Mouse (Mus musculus) B cell, adult (primary cell): ENCODE results near the gene Tnpo1. TPM values are rescaled to one million over a fixed set of nuclear protein-coding genes. Genes with fewer than 3 reads are reported as not detected.

ENCODE experiments used
- total RNA-seq: library from RNA; stranded (reverse); gene quantifications from 4 replicates; pipeline ENCODE4 v1.2.4, GENCODE M21; 2023; ENCODE audit not compliant: inconsistent age

The Tnpo1 gene
- total RNA-seq: 99.4 to 107 TPM (median 104 TPM) in 4 replicates

DNA sequence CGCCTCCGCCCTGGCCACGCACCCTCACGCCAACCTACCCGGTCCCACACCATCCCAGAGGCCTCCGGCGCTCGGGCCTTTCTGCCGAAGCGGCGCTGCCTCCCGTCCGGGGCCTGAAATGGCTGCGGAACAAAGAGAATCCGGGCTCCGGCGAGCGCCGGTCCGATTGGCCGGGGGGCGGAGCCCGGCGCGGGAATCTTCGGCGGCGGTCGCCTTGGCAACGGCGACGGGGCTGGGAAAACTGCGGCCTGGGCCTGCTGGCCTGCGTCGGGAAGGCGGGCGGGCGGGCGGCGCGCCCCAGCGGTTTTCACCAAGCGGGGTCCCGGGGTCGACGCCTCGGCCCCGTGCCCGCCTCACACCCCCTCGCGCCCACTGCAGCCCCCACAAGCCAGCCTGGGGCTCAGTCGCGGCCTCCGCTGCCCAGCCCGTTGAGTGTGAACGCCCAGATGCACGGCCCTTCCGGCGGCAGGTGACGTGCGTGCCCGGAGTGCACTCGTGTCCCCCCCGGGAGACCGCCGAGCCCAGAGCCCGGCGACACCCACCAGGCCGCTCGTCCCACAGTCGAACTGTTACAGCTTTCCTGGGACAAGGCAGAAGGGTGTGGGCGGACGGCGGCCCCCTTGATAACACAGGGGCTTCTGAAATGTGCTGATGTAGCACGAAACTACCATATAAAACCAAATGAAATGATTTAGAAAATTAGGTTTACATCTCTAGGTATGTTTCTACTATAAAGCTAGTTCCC, at the start of gene Tnpo1:
Gene Tnpo1 (minus strand): TSS at position 172 of the 745 bp plus-strand sequence.

DNA sequence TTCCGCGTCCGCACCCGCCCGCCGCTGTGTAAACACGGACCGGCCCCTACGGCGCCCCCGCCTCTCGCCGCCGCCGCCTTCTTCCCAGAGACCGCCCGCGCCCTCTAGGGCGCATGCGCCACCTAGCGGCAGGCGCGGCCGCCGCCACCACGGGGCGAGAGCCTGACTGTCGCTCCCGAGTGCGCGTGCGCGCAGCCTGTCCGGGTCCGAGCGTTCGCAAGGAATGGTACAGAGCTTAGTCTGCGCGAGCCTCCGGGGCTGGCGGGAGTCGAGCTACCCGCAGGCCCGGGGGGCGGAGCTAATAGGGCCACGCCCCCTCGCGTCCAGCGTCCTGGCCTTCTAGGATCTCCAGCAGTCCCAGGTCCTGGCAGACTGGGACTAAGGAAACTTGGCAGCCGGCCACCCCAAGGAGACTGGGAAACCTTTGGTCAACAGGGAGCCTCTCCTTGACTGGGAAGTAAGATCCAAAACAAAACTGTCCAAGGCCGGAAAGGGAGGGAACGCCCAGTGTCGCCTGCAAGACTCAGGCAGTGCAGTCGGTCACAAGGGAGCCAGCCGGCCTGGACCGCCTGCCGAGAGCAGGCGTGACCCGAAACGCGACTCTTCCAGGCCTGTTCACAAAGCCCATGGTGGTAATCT, 110.9 kb downstream of the Tnpo1 start, which contains the start of gene Fcho2:
Gene Fcho2 (minus strand): TSS at position 303 of the 639 bp plus-strand sequence.

Other genes with a start within 250 kb of the Tnpo1 start
- not detected in 4 replicates for gene Tmem171, start 231.6 kb downstream of the Tnpo1 start, total RNA-seq
- gene Fcho2, start 110.9 kb downstream of the Tnpo1 start, total RNA-seq: 48.3 to 61.9 TPM (median 58.0 TPM) in 4 replicates
- gene 1700024P04Rik, start 58.2 kb upstream of the Tnpo1 start, total RNA-seq: not detected in 4 replicates